Mouse (Mus musculus) neural tube, embryonic 11.5 days (tissue): ENCODE data around the gene Atp2a2. TPM values are rescaled to one million over a fixed set of nuclear protein-coding genes. Genes with fewer than 3 reads are reported as not detected.
"Not testable (repeated sequence)": the region's sequence is repeated elsewhere in the genome, so short reads cannot be mapped to it uniquely, and the experiment has no call there.

Experiments
- ATAC-seq: fragments of 200-750 bp; cut with Nextera tagmentation; 2 replicates; pipeline ENCODE4 v1.8.0; 2017; ENCODE audit warnings: moderate number of reproducible peaks, mild to moderate bottlenecking, moderate TSS enrichment, moderate library complexity; ENCODE audit not compliant: insufficient read depth, low FRiP score, low TSS enrichment
- DNase-seq: peaks from one replicate; pipeline ENCODE4 v3.0.0-alpha.2; 2015; ENCODE audit warnings: low spot score
- H3K27ac ChIP-seq: fragments of 300-500 bp; sonication (generic); 2 replicates; pipeline ENCODE4 v1.5.1; 2014; ENCODE audit warnings: low read depth, mild to moderate bottlenecking, low read length
- H3K27me3 ChIP-seq: fragments of 300-500 bp; sonication (generic); 2 replicates; pipeline ENCODE4 v1.6.1; 2014; ENCODE audit warnings: mild to moderate bottlenecking, low read length, mixed read lengths; ENCODE audit not compliant: control insufficient read depth, insufficient read depth
- H3K36me3 ChIP-seq: fragments of 300-500 bp; sonication (generic); 2 replicates; pipeline ENCODE4 v1.6.1; 2014; ENCODE audit warnings: mild to moderate bottlenecking, low read length, moderate library complexity, mixed read lengths; ENCODE audit not compliant: control insufficient read depth, insufficient read depth
- H3K4me1 ChIP-seq: fragments of 300-500 bp; sonication (generic); 2 replicates; pipeline ENCODE4 v1.6.1; 2014; ENCODE audit warnings: low read length, mixed read lengths; ENCODE audit not compliant: control insufficient read depth, insufficient read depth
- H3K4me2 ChIP-seq: fragments of 300-500 bp; sonication (generic); 2 replicates; pipeline ENCODE4 v1.6.1; 2014; ENCODE audit warnings: low read depth, mild to moderate bottlenecking, moderate library complexity
- H3K4me3 ChIP-seq: fragments of 300-500 bp; sonication (generic); 2 replicates; pipeline ENCODE4 v1.5.1; 2014; ENCODE audit warnings: low read depth, low read length
- H3K9ac ChIP-seq: fragments of 300-500 bp; sonication (generic); 2 replicates; pipeline ENCODE4 v1.6.1; 2014; ENCODE audit warnings: mild to moderate bottlenecking, low read length
- H3K9me3 ChIP-seq: fragments of 300-500 bp; sonication (generic); 2 replicates; pipeline ENCODE4 v1.6.1; 2016; ENCODE audit warnings: low read length; ENCODE audit not compliant: control insufficient read depth
- WGBS: fragments of 180-500 bp; shearing (Covaris S2); extraction: QIAGEN DNeasy Blood & Tissue Kit; methylation state at CpG from one replicate; pipeline ENCODE4 v1.1.7; 2014; 5-methylcytosine and 5-hydroxymethylcytosine counted together
- polyA plus RNA-seq: library from polyadenylated mRNA; unstranded; fragments of >200 nt; fragmentation: Nextera tagmentation; extraction: Ambion mirVana; gene quantifications from 2 replicates; pipeline ENCODE4 v1.2.1, GENCODE M21; 2014

The Atp2a2 gene
- polyA plus RNA-seq, 1 experiment from 2014 or later, result 52.0 TPM

GRCm38 (mm10) chr5:122425550-122425949 is 76.5 kb downstream of the Atp2a2 start:
- WGBS, result 90% methylated on average over 2 of the region's 2 CpGs
- ATAC-seq (no peak), DNase-seq (no peak)
- Histone ChIP-seq H3K27me3 (no peaks in the 10 kb centered on the region), H3K27ac (no peak overlapping the region), H3K4me2 (no peak overlapping the region), H3K36me3 (peaks cover 18% of the 10 kb centered on the region), H3K9me3 (no peaks in the 10 kb centered on the region), H3K9ac (no peak overlapping the region), H3K4me3 (no peak overlapping the region), H3K4me1 (peaks cover 7% of the 10 kb centered on the region)

- no peak for ATAC-seq
- no peak overlapping the region for H3K27ac ChIP-seq
- H3K9me3 ChIP-seq, result no peaks in the 10 kb centered on the region
- 36% methylated on average over 15 of the region's 15 CpGs for WGBS
- peak overlapping the region; percentile 88 for H3K4me2 ChIP-seq
- H3K4me1 ChIP-seq, result peaks cover 7% of the 10 kb centered on the region
- peak overlapping the region; percentile 98 for H3K4me3 ChIP-seq
- no peak for DNase-seq
- peak overlapping the region; percentile 92 for H3K9ac ChIP-seq
- peaks cover 2% of the 10 kb centered on the region; the same call in 1 of the 2 replicates for H3K36me3 ChIP-seq
- H3K27me3 ChIP-seq, result no peaks in the 10 kb centered on the region
These were observed 78.9 kb downstream of the Atp2a2 start for GRCm38 (mm10) chr5:122423083-122423482.

GRCm38 (mm10) chr5:122422071-122422964 is 79.7 kb downstream of the Atp2a2 start:
- Histone ChIP-seq H3K27me3 (no peaks in the 10 kb centered on the region), H3K4me3 (peak overlapping the region; percentile 98), H3K9me3 (no peaks in the 10 kb centered on the region), H3K9ac (peak overlapping the region; percentile 92), H3K27ac (peak overlapping the region; percentile 77), H3K36me3 (no peaks in the 10 kb centered on the region), H3K4me2 (peak overlapping the region; percentile 88), H3K4me1 (peaks cover 7% of the 10 kb centered on the region)
- under 1% methylated on average over 73 of the region's 73 CpGs for WGBS
- peak; percentile 86 for ATAC-seq
- peak; percentile 91 for DNase-seq

- peak within 1 kb of the TSS; percentile 77 for H3K27ac ChIP-seq
- peaks cover 7% of the 10 kb centered on the region for H3K4me1 ChIP-seq
- no peaks in the 10 kb centered on the region for H3K36me3 ChIP-seq
- no peaks in the 10 kb centered on the region for H3K27me3 ChIP-seq
- H3K9me3 ChIP-seq, result no peaks in the 10 kb centered on the region
- peak within 1 kb of the TSS; percentile 98 for H3K4me3 ChIP-seq
- WGBS, result 25% methylated on average over 17 of the region's 17 CpGs
- ATAC-seq (no peak), DNase-seq (no peak)
- H3K4me2 ChIP-seq, result peak within 1 kb of the TSS; percentile 88
- H3K9ac ChIP-seq, result peak within 1 kb of the TSS; percentile 92
These were observed 80.6 kb downstream of the Atp2a2 start, which contains the start of gene Anapc7 for GRCm38 (mm10) chr5:122421271-122422068. Gene Anapc7 (plus strand): TSS chr5:122421693.

- H3K4me3 ChIP-seq, H3K36me3 ChIP-seq, H3K4me1 ChIP-seq, H3K9me3 ChIP-seq, ATAC-seq, H3K27me3 ChIP-seq, H3K4me2 ChIP-seq, H3K9ac ChIP-seq, DNase-seq, H3K27ac ChIP-seq: not testable (repeated sequence)
- WGBS, result 66% methylated on average over 4 of the region's 4 CpGs
These were observed 81.3 kb downstream of the Atp2a2 start for GRCm38 (mm10) chr5:122420676-122421075.

- Histone ChIP-seq H3K27me3 (no peaks in the 10 kb centered on the region), H3K27ac (no peak overlapping the region), H3K4me1 (no peaks in the 10 kb centered on the region), H3K9ac (no peak overlapping the region), H3K36me3 (no peaks in the 10 kb centered on the region), H3K9me3 (no peaks in the 10 kb centered on the region), H3K4me3 (no peak overlapping the region), H3K4me2 (no peak overlapping the region)
- 89% methylated on average over 12 of the region's 12 CpGs for WGBS
- ATAC-seq (no peak), DNase-seq (no peak)
These were observed 86.6 kb downstream of the Atp2a2 start for GRCm38 (mm10) chr5:122415465-122415864.

GRCm38 (mm10) chr5:122414351-122414750 is 87.7 kb downstream of the Atp2a2 start:
- no peaks in the 10 kb centered on the region for H3K36me3 ChIP-seq
- no peaks in the 10 kb centered on the region for H3K27me3 ChIP-seq
- no peak overlapping the region for H3K27ac ChIP-seq
- DNase-seq (no peak), ATAC-seq (no peak)
- WGBS, result 94% methylated on average over 5 of the region's 5 CpGs
- no peak overlapping the region for H3K9ac ChIP-seq
- H3K4me1 ChIP-seq, result no peaks in the 10 kb centered on the region
- no peak overlapping the region for H3K4me2 ChIP-seq
- H3K9me3 ChIP-seq, result no peaks in the 10 kb centered on the region
- no peak overlapping the region for H3K4me3 ChIP-seq

GRCm38 (mm10) chr5:122412826-122413225 is 89.2 kb downstream of the Atp2a2 start:
- H3K4me2 ChIP-seq, result no peak overlapping the region

More at GRCm38 (mm10) chr5:122412826-122413225, 89.2 kb downstream of the Atp2a2 start:
- no peak for ATAC-seq
- Histone ChIP-seq H3K36me3 (no peaks in the 10 kb centered on the region), H3K27ac (no peak overlapping the region), H3K9me3 (no peaks in the 10 kb centered on the region), H3K9ac (no peak overlapping the region), H3K4me3 (no peak overlapping the region), H3K4me1 (no peaks in the 10 kb centered on the region), H3K27me3 (no peaks in the 10 kb centered on the region)
- no peak for DNase-seq
- 60% methylated on average over 6 of the region's 6 CpGs for WGBS
